Mouse (Mus musculus) bone marrow macrophage, adult 2 months (primary cell): ENCODE results near the gene Slc6a17.

Experiments used
- CTCF ChIP-seq: IDR thresholded peaks from 2 replicates; pipeline ENCODE4 v1.5.1; 2012; ENCODE audit warnings: low read depth, mild to moderate bottlenecking, low read length, moderate library complexity
- POLR2A ChIP-seq: IDR thresholded peaks from 2 replicates; pipeline ENCODE4 v1.6.1; 2012; ENCODE audit warnings: mild to moderate bottlenecking, low read depth, low read length, borderline replicate concordance

DNA sequence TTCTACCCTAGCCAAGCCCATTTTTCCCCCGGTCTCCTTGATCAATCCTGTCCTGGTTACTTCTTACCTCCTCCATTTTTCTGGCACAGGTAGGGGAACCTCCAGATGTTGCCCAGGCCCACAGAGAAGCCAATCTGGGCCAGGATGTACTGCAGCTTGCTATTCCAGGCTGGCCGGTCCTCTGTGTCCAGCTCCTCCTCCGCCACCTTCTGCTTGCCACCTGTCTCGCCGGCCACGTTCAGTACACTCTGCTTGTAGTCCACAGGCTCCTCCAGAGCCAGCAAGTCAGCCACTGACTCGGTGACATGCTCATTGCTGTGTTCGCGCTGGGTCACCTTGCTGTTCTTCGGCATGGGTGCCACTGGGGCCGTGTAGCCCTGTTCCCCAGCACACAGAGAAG lies 17.5 kb downstream of the Slc6a17 start:
- TF ChIP-seq CTCF = no peak
- no peak for TF ChIP-seq POLR2A
